Mouse (Mus musculus) embryonic fibroblast, embryonic 13.5 days (primary cell): ENCODE data around the gene Rora.

ENCODE experiments used
- CTCF ChIP-seq: IDR thresholded peaks from 2 replicates; pipeline ENCODE4 v1.5.1; 2011; ENCODE audit warnings: mild to moderate bottlenecking, control low read depth, low read length, moderate library complexity, borderline replicate concordance; ENCODE audit not compliant: insufficient read depth
- POLR2A ChIP-seq: IDR thresholded peaks from 2 replicates; pipeline ENCODE4 v1.6.1; 2011; ENCODE audit warnings: low read depth, mild to moderate bottlenecking, control low read depth, low read length, moderate library complexity

DNA sequence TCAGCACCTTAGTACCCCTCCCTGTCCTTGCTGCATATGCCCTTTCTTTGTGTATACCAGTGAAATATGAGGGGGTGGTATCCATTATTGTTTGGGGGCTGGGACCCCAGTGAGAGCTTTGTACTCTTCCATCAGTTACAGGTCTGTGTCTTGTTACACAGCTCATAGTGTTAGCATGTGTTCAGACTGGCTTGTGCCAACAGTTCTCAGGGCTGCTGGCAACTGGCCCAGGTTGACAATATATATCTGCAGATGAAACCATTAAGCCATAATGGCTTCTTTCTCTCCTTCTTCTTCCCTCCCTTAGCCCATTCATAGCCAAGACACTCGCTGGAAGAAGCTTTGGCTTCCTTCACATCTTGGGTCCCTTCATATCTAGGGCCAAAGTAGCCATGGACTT lies 263.2 kb downstream of the Rora start:
- TF ChIP-seq CTCF (no peak), POLR2A (no peak)
